ENCODE assay signal across 12 mouse cellular contexts in genomic region chr3:149330716-149331115, GRCm38 (mm10).
DNase-seq lines count a peak whose midpoint lies in the region; ATAC-seq lines count a peak whose summit lies in the region.
"Had no signal": no experiment of that assay in that cellular context is flagged by ENCODE, and none has a peak within 500 bp of the region (broad histone marks: within the 10 kb centered on the region; RNA-seq: fewer than 3 reads in every experiment).

No protein-coding gene starts in this region.

- H3K9me3 ChIP-seq in hindbrain, embryonic 16.5 days (ENCODE audit: control insufficient read depth, low read length): no peaks in the 10 kb centered on the region
- H3K9me3 ChIP-seq: liver, embryonic 15.5 days; stomach, embryonic 15.5 days had no signal

- no peak overlapping the region for H3K9ac ChIP-seq in hindbrain, embryonic 16.5 days (ENCODE audit: low read depth, low read length)
- H3K9ac ChIP-seq: forebrain, postnatal 0 days; liver, embryonic 15.5 days; stomach, embryonic 15.5 days had no signal

- no peaks in the 10 kb centered on the region for H3K4me1 ChIP-seq in hindbrain, embryonic 16.5 days (ENCODE audit: control insufficient read depth, insufficient read depth, low read depth, low read length)
- H3K4me1 ChIP-seq: liver, embryonic 15.5 days had no signal

- DNase-seq in gastrocnemius, postnatal 14 days: peak; percentile 5
- no peak for DNase-seq in gastrocnemius, postnatal 25 days
- peak; percentile 81 for DNase-seq in heart, adult 8-10 months (ENCODE audit: low spot score)
- peak; percentile 46 to 62 for DNase-seq in kidney, adult 8-10 months
- peak; percentile 73 for DNase-seq in lung, postnatal 10 days
- no peak for DNase-seq in left cerebral cortex, adult 18-20 months (ENCODE audit: low spot score in 2 of 2)
- DNase-seq in left cerebral cortex, adult 9 months (ENCODE audit: low spot score in 2 of 2): no peak
- DNase-seq: cerebellum, postnatal 36 days; forebrain, postnatal 0 days had no signal

- no peaks in the 10 kb centered on the region; the same call in 1 of the 2 replicates for H3K27me3 ChIP-seq in hindbrain, embryonic 16.5 days (replicated peaks; ENCODE audit: control insufficient read depth, insufficient read depth, low read length)
- H3K27me3 ChIP-seq: liver, embryonic 15.5 days; stomach, embryonic 15.5 days had no signal

- no peak overlapping the region for H3K4me2 ChIP-seq in hindbrain, embryonic 16.5 days (ENCODE audit: low read length)
- H3K4me2 ChIP-seq: liver, embryonic 15.5 days; stomach, embryonic 15.5 days had no signal

- no peak overlapping the region for H3K4me3 ChIP-seq in hindbrain, embryonic 16.5 days (ENCODE audit: low read length)
- H3K4me3 ChIP-seq: liver, embryonic 15.5 days; stomach, embryonic 15.5 days had no signal

- intact Hi-C loops in gastrocnemius, postnatal 14 days (cut with DNase I; ENCODE audit: low total_unique reads): no loop called here

- H3K36me3 ChIP-seq in hindbrain, embryonic 16.5 days (ENCODE audit: control insufficient read depth, insufficient read depth, low read length): no peaks in the 10 kb centered on the region
- H3K36me3 ChIP-seq: liver, embryonic 15.5 days; stomach, embryonic 15.5 days had no signal

- ATAC-seq in hindbrain, embryonic 16.5 days: no peak
- ATAC-seq: forebrain, postnatal 0 days had no signal

- 77% methylated on average over 10 of the region's 10 CpGs for WGBS in hindbrain, embryonic 16.5 days

- H3K27ac ChIP-seq in hindbrain, embryonic 16.5 days (ENCODE audit: low read depth, low read length): no peak overlapping the region
- H3K27ac ChIP-seq: liver, embryonic 15.5 days; stomach, embryonic 15.5 days had no signal

Comparison
In these comparisons a context has a peak if more than half of its experiments do, and no peak if none do; other contexts are left out.
1. DNase-seq: peak in gastrocnemius, postnatal 14 days (single experiment), heart, adult 8-10 months (single experiment), kidney, adult 8-10 months (2 of 2) and lung, postnatal 10 days (single experiment); none in gastrocnemius, postnatal 25 days (single experiment), left cerebral cortex, adult 18-20 months (0 of 2) and left cerebral cortex, adult 9 months (0 of 2).